Mouse (Mus musculus): Measurements from ENCODE around the gene Noc2l.

- TF ChIP-seq POLR2A (IDR thresholded peaks at IDR 0.05; ENCODE audit: insufficient read depth, low read depth, low read length) (no peak), CTCF (IDR thresholded peaks at IDR 0.05; ENCODE audit: insufficient read depth, low read depth, low read length) (no peak)
Observed at GRCm38 (mm10) chr4:156192421-156193199, 43.2 kb upstream of the Noc2l start.
